Mouse (Mus musculus) layer of hippocampus, adult 9-10 months (tissue): ENCODE data around the gene Prpf6.

ENCODE experiments used
- DNase-seq: peaks from one replicate; pipeline ENCODE4 v3.0.0; 2022; ENCODE audit warnings: low spot score

Gene Prpf6

GRCm38 (mm10) chr2:181580131-181580772 lies 11.4 kb upstream of the Prpf6 start:
- no peak for DNase-seq

GRCm38 (mm10) chr2:181581016-181581401 lies 10.7 kb upstream of the Prpf6 start:
- peak; percentile 77 for DNase-seq

DNA sequence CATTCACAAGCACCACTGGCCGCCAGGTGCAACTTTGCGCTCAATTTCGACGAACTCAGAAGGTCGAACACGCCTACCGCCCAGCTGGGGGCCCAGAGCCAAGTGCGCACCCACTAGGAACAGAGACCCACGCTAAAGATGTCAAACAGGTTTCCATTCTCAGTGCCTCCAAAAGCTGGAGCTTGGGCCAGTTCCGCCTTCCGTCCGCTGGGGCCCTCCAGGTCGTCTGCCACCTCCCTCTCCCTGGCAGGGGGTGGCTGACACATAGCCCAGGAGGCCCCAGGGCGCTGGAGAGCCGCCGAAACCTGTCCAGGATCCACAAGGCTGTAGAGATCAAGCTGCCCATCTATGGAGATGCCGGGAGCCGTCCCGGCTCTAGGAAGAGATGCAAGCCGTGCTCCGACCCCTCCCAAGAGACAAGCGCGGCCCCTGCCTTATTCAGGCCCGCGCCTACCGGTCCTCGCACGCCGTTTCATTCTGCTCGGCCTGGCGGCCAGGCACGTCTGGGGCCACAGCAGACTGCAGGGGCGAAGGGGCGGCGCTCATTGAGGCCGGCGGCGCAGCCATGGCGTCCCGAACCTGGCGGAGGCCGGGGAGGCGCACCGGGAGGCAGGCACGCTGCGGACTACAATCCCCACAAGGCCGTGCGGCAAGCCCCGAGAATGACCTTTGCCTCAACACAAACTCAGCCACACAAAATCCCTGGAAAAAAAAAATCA lies 10.1 kb upstream of the Prpf6 start:
- peak; percentile 63 for DNase-seq

GRCm38 (mm10) chr2:181582358-181582757 lies 9.3 kb upstream of the Prpf6 start:
- DNase-seq, result no peak

DNA sequence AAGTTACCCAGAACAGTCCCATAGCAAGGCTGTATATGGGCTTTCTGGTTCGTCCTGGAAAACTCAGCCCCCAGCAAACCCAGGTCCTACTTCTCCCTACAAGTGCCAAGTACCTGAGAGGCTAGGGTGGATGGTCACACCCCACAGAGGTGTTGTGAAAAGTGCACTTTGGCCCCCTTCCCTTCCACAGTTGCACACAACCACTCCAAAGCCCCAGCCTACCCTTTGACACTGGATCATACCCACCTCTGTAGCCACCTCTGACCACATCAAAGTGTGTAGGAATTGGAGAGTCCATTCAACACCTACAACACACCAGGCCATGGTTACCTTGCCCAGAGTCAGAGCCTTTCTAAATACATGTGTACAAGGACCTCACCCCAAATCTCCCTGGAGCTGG lies 8.7 kb upstream of the Prpf6 start:
- DNase-seq, result no peak

DNA sequence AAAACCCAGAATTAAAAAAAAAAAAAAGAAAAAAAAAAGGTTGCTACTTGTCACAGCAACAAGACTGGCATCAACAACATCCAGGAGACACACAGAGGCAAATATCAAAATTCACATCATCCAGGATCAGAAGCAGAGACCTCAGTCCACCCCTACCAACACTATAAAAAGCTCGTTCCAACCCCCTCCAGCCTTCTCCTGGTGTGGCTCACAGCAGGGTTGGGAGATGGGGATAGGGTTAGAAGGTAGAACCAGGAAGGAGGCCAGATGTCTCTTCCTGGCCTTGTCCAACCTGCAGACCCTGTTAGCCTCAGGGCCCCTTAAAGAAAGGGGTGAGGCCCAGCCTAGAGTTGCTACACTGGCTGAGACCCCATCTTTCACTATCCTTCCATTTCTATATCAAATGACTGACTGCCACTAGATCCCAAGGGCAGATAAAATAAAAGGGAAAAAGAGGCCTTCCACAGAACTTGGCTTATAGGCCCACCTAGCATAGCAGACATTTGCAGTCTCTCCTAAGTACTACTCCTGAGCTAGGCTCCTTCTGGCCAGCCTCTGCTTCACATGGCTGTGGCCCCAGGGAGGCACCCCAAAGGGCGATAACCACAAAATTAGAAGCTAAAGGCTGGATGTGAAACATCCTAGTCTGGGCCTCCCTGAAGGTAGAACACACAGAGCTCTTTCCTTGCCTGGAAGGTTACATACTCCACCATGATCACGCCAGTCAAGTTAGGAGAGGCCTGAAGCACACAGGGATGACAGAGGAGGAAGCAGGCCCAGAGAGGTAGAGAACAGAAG lies 8.0 kb upstream of the Prpf6 start:
- no peak for DNase-seq

DNA sequence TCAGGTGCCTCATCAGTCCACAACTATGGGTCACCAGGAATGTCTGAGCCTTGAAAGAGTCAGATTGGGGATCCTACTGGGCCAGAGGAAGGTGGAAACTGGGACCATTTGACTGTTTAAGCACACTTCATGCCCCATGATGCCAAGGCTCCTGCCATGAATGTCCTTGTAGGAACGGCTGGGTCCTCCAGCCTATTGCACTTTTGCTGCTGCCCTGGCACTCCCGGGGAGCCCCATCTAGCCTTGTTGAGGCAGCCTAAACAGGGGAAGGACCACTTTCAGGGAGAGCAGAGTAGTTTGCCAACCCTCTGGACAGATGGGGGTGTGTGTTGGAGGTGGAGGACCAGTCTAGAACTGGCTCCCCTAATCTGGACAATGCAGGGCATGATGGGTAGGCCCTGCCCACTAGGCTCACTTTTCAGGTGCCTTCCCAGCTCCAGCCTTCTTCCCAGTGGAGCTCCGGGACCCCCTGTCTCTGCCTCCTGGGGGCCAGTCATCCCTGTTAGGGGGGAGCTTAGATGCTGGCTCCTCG lies 7.2 kb upstream of the Prpf6 start, which contains the start of gene Uckl1:
Gene Uckl1, minus strand, starts transcription at position 482 of the 532 bp plus-strand sequence.
- DNase-seq, result no peak

DNA sequence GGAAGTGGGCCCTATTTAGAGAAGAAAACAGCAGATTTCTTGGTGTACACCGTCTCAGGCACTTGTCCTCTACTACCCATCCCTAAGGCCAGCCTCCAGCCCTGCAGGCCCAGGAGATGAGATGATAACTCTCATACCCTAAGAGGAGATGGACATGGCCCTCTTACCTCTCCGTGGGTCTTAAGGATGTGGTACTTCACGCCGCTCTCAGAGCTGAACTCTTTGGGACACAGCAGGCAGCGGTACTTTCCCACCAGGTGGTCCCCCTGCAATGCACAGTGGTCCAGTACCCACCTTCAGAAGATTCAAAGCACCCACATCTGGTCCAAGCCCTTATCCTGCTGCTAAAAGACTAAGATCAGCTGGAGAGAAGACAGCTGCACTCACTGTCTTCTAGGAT lies 6.2 kb upstream of the Prpf6 start:
- DNase-seq, result no peak

GRCm38 (mm10) chr2:181586124-181586523 lies 5.5 kb upstream of the Prpf6 start:
- no peak for DNase-seq

- DNase-seq, result no peak
These were observed 3.9 kb upstream of the Prpf6 start for GRCm38 (mm10) chr2:181587796-181588195.

DNA sequence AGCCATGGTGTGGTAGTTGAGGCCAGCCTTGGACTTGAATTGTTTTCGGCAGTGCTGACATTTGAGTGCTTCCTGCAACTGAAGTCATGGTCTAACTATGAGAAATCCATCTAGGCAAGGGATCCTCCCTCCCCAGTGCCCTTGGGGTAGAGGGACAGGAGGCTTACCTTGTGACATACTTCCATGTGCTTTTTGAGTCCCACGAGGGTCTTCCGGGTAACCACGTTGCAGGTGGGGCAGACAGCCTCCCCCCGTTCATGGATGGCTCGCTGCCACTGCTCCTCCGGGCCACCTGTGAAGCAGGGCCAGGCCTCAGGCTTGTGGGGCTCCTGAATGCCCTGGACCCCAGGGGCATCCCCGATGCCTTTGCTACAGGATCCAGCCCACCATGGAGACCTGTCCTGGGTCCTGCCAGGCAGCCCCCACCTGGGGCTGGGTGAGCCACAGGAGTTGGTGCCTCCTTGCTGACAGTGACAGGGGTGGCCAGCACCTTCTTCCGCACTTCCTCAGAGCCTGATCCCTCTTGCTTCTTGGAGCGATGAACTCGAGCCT lies 3.4 kb upstream of the Prpf6 start:
- no peak for DNase-seq

GRCm38 (mm10) chr2:181589011-181589731 lies 2.5 kb upstream of the Prpf6 start:
- DNase-seq, result no peak

GRCm38 (mm10) chr2:181589732-181590105 lies 1.9 kb upstream of the Prpf6 start:
- no peak for DNase-seq

GRCm38 (mm10) chr2:181590471-181590870 lies 1.2 kb upstream of the Prpf6 start:
- DNase-seq, result no peak

GRCm38 (mm10) chr2:181592231-181593041 lies 768 bp downstream of the Prpf6 start, which contains the start of gene Zfp512b:
Gene Zfp512b (minus strand): TSS chr2:181592803.
- no peak for DNase-seq

GRCm38 (mm10) chr2:181593042-181593421 lies 1.4 kb downstream of the Prpf6 start:
- no peak for DNase-seq

DNA sequence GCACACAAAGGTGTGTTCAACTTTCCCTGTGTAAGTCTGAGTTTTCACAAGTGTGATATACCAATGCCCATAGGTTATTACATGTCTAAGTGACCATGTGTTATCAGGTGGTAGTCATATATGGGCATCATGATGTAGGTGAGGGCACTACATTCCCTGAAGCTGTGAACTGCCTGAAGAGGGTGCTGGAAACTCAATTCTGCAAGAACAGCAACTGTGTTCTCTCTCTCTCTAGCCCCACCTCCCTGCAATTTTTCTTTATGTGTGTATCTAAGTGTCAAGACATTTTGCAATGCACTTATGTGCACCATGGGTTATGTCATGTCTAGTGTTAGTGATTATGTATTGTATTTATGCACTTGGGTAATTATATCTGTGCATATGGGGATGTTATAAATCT lies 2.3 kb downstream of the Prpf6 start:
- DNase-seq, result no peak

GRCm38 (mm10) chr2:181594946-181595696 lies 3.5 kb downstream of the Prpf6 start:
- DNase-seq, result no peak

GRCm38 (mm10) chr2:181596221-181596960 lies 4.7 kb downstream of the Prpf6 start:
- DNase-seq, result no peak
